Mouse (Mus musculus): ENCODE measurements at regions not wholly inside any gene's neighbourhood (a gene's known extent, or its start where the extent isn't known, plus 50 kb on each side); places are given as distances from the start of the nearest gene placed in this dataset.

GRCm38 (mm10) chr3:123893691-123894090, 203.0 kb upstream of the Ndst3 start:
- in situ Hi-C loops (cut with MboI; ENCODE audit: low pct_unique_long_range_greater_than_20kb in 1 of 2, low sequenced_read_pairs in 2 of 2, unreplicated experiment in 1 of 2): no loop called here

GRCm38 (mm10) chr3:123905928-123906721, 215.5 kb upstream of the Ndst3 start:
- in situ Hi-C loops (cut with MboI; ENCODE audit: low pct_unique_long_range_greater_than_20kb in 1 of 2, low sequenced_read_pairs in 2 of 2, unreplicated experiment in 1 of 2): no loop called here

- in situ Hi-C loops (cut with MboI; ENCODE audit: low pct_unique_long_range_greater_than_20kb in 1 of 2, low sequenced_read_pairs in 2 of 2, unreplicated experiment in 1 of 2): no loop called here
Observed at GRCm38 (mm10) chr3:123918140-123918539, 227.5 kb upstream of the Ndst3 start.

GRCm38 (mm10) chr3:123952121-123952520, 261.5 kb upstream of the Ndst3 start:
- in situ Hi-C loops (cut with MboI; ENCODE audit: low pct_unique_long_range_greater_than_20kb in 1 of 2, low sequenced_read_pairs in 2 of 2, unreplicated experiment in 1 of 2): no loop called here

- in situ Hi-C loops (cut with MboI; ENCODE audit: low pct_unique_long_range_greater_than_20kb in 1 of 2, low sequenced_read_pairs in 2 of 2, unreplicated experiment in 1 of 2): no loop called here
Observed at GRCm38 (mm10) chr3:123967373-123967772, 276.7 kb upstream of the Ndst3 start.

- in situ Hi-C loops (cut with MboI; ENCODE audit: low pct_unique_long_range_greater_than_20kb in 1 of 2, low sequenced_read_pairs in 2 of 2, unreplicated experiment in 1 of 2): no loop called here
Observed at GRCm38 (mm10) chr3:123972367-123972766, 281.7 kb upstream of the Ndst3 start.

GRCm38 (mm10) chr3:123973806-123974576, 283.3 kb upstream of the Ndst3 start:
- in situ Hi-C loops (cut with MboI; ENCODE audit: low pct_unique_long_range_greater_than_20kb in 1 of 2, low sequenced_read_pairs in 2 of 2, unreplicated experiment in 1 of 2): no loop called here

- in situ Hi-C loops (cut with MboI; ENCODE audit: low pct_unique_long_range_greater_than_20kb in 1 of 2, low sequenced_read_pairs in 2 of 2, unreplicated experiment in 1 of 2): no loop called here
Observed at GRCm38 (mm10) chr3:123976475-123976874, 285.8 kb upstream of the Ndst3 start.

- in situ Hi-C loops (cut with MboI; ENCODE audit: low pct_unique_long_range_greater_than_20kb in 1 of 2, low sequenced_read_pairs in 2 of 2, unreplicated experiment in 1 of 2): no loop called here
Observed at GRCm38 (mm10) chr3:123977168-123977567, 286.5 kb upstream of the Ndst3 start.

- in situ Hi-C loops (cut with MboI; ENCODE audit: low pct_unique_long_range_greater_than_20kb in 1 of 2, low sequenced_read_pairs in 2 of 2, unreplicated experiment in 1 of 2): no loop called here
Observed at GRCm38 (mm10) chr3:123983045-123983444, 292.4 kb upstream of the Ndst3 start.

- in situ Hi-C loops (cut with MboI; ENCODE audit: low pct_unique_long_range_greater_than_20kb in 1 of 2, low sequenced_read_pairs in 2 of 2, unreplicated experiment in 1 of 2): no loop called here
Observed at GRCm38 (mm10) chr3:123983530-123983929, 292.9 kb upstream of the Ndst3 start.

GRCm38 (mm10) chr3:123984028-123984427, 293.4 kb upstream of the Ndst3 start:
- in situ Hi-C loops (cut with MboI; ENCODE audit: low pct_unique_long_range_greater_than_20kb in 1 of 2, low sequenced_read_pairs in 2 of 2, unreplicated experiment in 1 of 2): no loop called here

GRCm38 (mm10) chr3:123999957-124000616, 309.4 kb upstream of the Ndst3 start:
- in situ Hi-C loops (cut with MboI; ENCODE audit: low pct_unique_long_range_greater_than_20kb in 1 of 2, low sequenced_read_pairs in 2 of 2, unreplicated experiment in 1 of 2): no loop called here

- in situ Hi-C loops (cut with MboI; ENCODE audit: low pct_unique_long_range_greater_than_20kb in 1 of 2, low sequenced_read_pairs in 2 of 2, unreplicated experiment in 1 of 2): no loop called here
Observed at GRCm38 (mm10) chr3:124000883-124001282, 310.2 kb upstream of the Ndst3 start.

- in situ Hi-C loops (cut with MboI; ENCODE audit: low pct_unique_long_range_greater_than_20kb in 1 of 2, low sequenced_read_pairs in 2 of 2, unreplicated experiment in 1 of 2): no loop called here
Observed at GRCm38 (mm10) chr3:124011685-124012084, 309.0 kb upstream of the Tram1l1 start.

- in situ Hi-C loops (cut with MboI; ENCODE audit: low pct_unique_long_range_greater_than_20kb in 1 of 2, low sequenced_read_pairs in 2 of 2, unreplicated experiment in 1 of 2): no loop called here
Observed at GRCm38 (mm10) chr3:124018618-124019017, 302.0 kb upstream of the Tram1l1 start.

- in situ Hi-C loops (cut with MboI; ENCODE audit: low pct_unique_long_range_greater_than_20kb in 1 of 2, low sequenced_read_pairs in 2 of 2, unreplicated experiment in 1 of 2): no loop called here
Observed at GRCm38 (mm10) chr3:124026188-124026587, 294.5 kb upstream of the Tram1l1 start.

GRCm38 (mm10) chr3:124067061-124067460, 253.6 kb upstream of the Tram1l1 start:
- in situ Hi-C loops (cut with MboI; ENCODE audit: low pct_unique_long_range_greater_than_20kb in 1 of 2, low sequenced_read_pairs in 2 of 2, unreplicated experiment in 1 of 2): no loop called here

GRCm38 (mm10) chr3:124067538-124067937, 253.1 kb upstream of the Tram1l1 start:
- in situ Hi-C loops (cut with MboI; ENCODE audit: low pct_unique_long_range_greater_than_20kb in 1 of 2, low sequenced_read_pairs in 2 of 2, unreplicated experiment in 1 of 2): no loop called here
